Mouse (Mus musculus) ES-Bruce4 (cell line): ENCODE data around the gene Bfsp1. TPM values are rescaled to one million over a fixed set of nuclear protein-coding genes. Genes with fewer than 3 reads are reported as not detected.

Source experiments
- H3K27ac ChIP-seq: 2 replicates; pipeline ENCODE4 v1.5.1; 2012; ENCODE audit warnings: low read length, inconsistent platforms; ENCODE audit not compliant: insufficient read depth
- H3K27me3 ChIP-seq: 2 replicates; pipeline ENCODE4 v1.6.1; 2012; ENCODE audit warnings: mild to moderate bottlenecking, low read length, inconsistent platforms; ENCODE audit not compliant: control insufficient read depth, poor library complexity, insufficient read depth, severe bottlenecking
- H3K36me3 ChIP-seq: 2 replicates; pipeline ENCODE4 v1.6.1; 2012; ENCODE audit warnings: inconsistent platforms, mild to moderate bottlenecking, low read length, moderate library complexity; ENCODE audit not compliant: control insufficient read depth, poor library complexity, insufficient read depth, severe bottlenecking
- H3K4me1 ChIP-seq: one replicate; pipeline ENCODE4 v1.8.1; 2011; ENCODE audit warnings: low read length; ENCODE audit not compliant: control insufficient read depth, insufficient read depth
- H3K4me3 ChIP-seq: 2 replicates; pipeline ENCODE4 v1.5.1; 2011; ENCODE audit warnings: low read depth, mild to moderate bottlenecking, low read length
- H3K9ac ChIP-seq: 2 replicates; pipeline ENCODE4 v1.6.1; 2012; ENCODE audit warnings: low read depth, mild to moderate bottlenecking, inconsistent platforms; ENCODE audit not compliant: poor library complexity, severe bottlenecking
- H3K9me3 ChIP-seq: replicated peaks from 2 replicates; pipeline ENCODE4 v1.6.1; 2012; ENCODE audit warnings: mild to moderate bottlenecking, low read length, inconsistent platforms; ENCODE audit not compliant: control insufficient read depth, poor library complexity, insufficient read depth, severe bottlenecking
- CTCF ChIP-seq: IDR thresholded peaks from one replicate; pipeline ENCODE4 v1.8.1; 2011; ENCODE audit warnings: low read depth, low read length
- EP300 ChIP-seq: IDR thresholded peaks from 2 replicates; pipeline ENCODE4 v1.6.1; 2011; ENCODE audit warnings: low read depth, low read length; ENCODE audit not compliant: insufficient read depth
- POLR2A ChIP-seq: IDR thresholded peaks from one replicate; pipeline ENCODE4 v1.8.1; 2011; ENCODE audit warnings: low read length; ENCODE audit not compliant: insufficient read depth
- polyA plus RNA-seq: library from polyadenylated mRNA; stranded (reverse); fragments of >200 nt; gene quantifications from 2 replicates; pipeline ENCODE4 v1.2.4, GENCODE M21; 2011; ENCODE audit warnings: low read depth; ENCODE audit not compliant: missing spikeins, insufficient read depth, insufficient read length

Gene Bfsp1
- polyA plus RNA-seq, 1 experiment, result 0.58 TPM

DNA sequence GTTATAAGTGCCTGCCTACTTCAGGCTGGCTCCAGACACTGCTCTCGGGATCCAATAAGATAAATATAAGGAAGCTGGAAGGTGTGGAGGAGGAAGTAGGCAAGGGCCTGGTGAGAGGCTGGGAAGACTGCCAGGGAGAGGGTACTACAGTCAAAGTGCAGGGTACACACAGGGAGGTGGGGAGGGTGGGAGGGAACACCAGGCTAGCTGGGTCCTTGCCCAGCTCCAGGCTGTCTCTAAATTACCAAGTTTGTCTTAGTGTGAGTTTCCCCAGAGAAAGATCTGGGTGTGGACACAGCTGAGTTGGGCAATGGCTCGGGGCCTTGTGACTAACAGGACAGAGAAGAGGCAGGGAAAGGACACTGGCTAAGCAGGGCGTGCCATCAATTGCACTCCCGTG lies 16.2 kb downstream of the Bfsp1 start:
- no peak overlapping the region for H3K9ac ChIP-seq
- H3K27me3 ChIP-seq, result no peaks in the 10 kb centered on the region
- H3K36me3 ChIP-seq, result no peaks in the 10 kb centered on the region
- H3K9me3 ChIP-seq, result no peaks in the 10 kb centered on the region
- H3K27ac ChIP-seq, result no peak overlapping the region
- TF ChIP-seq POLR2A (no peak), CTCF (no peak), EP300 (no peak)
- H3K4me3 ChIP-seq, result no peak overlapping the region
- H3K4me1 ChIP-seq, result no peaks in the 10 kb centered on the region

DNA sequence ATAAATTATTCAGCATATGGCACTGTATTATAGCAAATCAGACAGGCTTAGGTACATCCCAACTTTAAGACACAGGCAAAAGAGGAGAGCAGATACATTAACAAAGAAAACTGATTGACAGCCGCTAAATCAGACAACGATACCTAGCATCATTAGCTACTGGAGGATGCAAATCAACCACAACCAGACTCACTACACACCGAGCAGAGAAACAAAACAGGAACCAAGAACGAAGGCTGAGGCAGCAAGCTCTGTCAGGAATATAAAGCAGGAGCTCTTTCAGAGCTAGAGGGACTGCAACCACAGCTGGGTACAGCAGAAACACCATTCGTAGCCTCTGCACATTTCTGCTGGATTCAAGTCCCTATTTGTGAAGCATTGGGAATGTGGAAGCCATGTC lies 18.2 kb downstream of the Bfsp1 start:
- Histone ChIP-seq H3K27ac (no peak overlapping the region), H3K4me1 (no peaks in the 10 kb centered on the region)
- TF ChIP-seq CTCF, result no peak

DNA sequence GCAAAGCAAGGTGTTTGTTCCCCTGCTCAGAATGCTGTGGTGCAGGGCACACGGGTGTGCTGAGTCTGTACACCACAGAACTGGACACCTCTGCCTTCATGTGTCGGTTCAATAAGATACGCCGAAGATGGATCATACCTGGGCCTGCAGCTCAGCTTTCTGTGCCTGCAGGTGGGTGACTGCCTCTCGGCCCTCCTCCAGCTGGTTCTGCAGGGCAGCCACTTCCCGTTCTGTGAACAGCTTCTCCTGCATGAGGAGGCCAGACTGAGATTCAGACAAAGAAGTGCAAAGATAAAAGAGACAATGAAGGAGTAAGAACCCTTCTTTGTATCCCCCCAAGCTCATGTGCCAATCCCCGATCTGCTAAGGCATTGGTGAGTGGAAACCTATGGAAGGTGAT lies 21.4 kb downstream of the Bfsp1 start:
- Histone ChIP-seq H3K9ac (no peak overlapping the region), H3K9me3 (no peaks in the 10 kb centered on the region), H3K27me3 (no peaks in the 10 kb centered on the region), H3K4me1 (no peaks in the 10 kb centered on the region), H3K36me3 (no peaks in the 10 kb centered on the region), H3K27ac (no peak overlapping the region), H3K4me3 (no peak overlapping the region)
- TF ChIP-seq POLR2A, result no peak

More for the DNA sequence above, 18.2 kb downstream of the Bfsp1 start:
- no peak overlapping the region for H3K4me3 ChIP-seq
- H3K9me3 ChIP-seq, result no peaks in the 10 kb centered on the region
- H3K9ac ChIP-seq, result no peak overlapping the region
- no peaks in the 10 kb centered on the region for H3K27me3 ChIP-seq
- H3K36me3 ChIP-seq, result no peaks in the 10 kb centered on the region

DNA sequence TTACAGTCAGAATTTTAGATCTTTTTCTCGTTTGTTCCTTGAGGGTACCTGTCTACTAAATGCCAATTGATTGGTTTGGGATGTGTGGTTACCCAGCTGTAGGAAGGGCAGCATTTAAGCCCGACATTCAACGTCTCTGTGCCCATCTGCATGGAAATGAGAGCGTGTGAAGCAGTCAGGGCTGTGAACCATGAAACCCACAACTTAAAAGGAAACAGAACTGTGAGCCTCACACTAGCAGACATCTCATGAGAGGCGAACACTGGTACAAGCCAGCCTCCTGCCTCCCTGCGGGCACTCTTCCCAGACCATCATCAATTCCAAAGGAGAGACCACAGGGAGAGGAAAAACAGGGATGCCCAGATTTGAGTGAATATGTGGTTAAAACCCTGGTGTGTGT lies 22.1 kb downstream of the Bfsp1 start:
- H3K9ac ChIP-seq, result no peak overlapping the region
- H3K4me1 ChIP-seq, result no peaks in the 10 kb centered on the region
- no peak for TF ChIP-seq POLR2A
- no peak for TF ChIP-seq CTCF
- TF ChIP-seq EP300, result no peak

DNA sequence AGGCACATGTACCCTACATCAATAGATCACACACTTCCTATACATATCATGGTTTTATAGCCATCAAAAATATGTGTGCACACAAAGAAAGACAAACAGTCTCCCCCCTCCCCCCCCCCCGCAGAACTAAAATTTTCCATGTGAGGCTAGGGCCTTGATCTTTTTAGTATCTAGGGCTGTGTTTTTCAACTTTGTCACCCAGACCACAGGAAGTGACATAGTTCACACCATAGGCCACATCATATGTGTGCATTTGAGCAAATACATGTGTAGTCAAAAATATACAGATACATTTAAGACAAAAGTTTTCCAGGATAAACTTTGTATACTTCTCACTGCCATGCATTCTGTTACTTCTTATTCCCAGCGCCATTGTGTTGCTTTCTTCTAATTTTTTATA lies 23.5 kb downstream of the Bfsp1 start:
- no peaks in the 10 kb centered on the region for H3K4me1 ChIP-seq
- TF ChIP-seq EP300 (no peak), CTCF (no peak), POLR2A (no peak)
- no peaks in the 10 kb centered on the region for H3K36me3 ChIP-seq
- H3K9ac ChIP-seq, result no peak overlapping the region
- no peaks in the 10 kb centered on the region for H3K27me3 ChIP-seq
- H3K27ac ChIP-seq, result no peak overlapping the region
- H3K9me3 ChIP-seq, result no peaks in the 10 kb centered on the region
- H3K4me3 ChIP-seq, result no peak overlapping the region

More for the DNA sequence above, 22.1 kb downstream of the Bfsp1 start:
- Histone ChIP-seq H3K27me3 (no peaks in the 10 kb centered on the region), H3K36me3 (no peaks in the 10 kb centered on the region), H3K4me3 (no peak overlapping the region), H3K9me3 (no peaks in the 10 kb centered on the region), H3K27ac (no peak overlapping the region)

DNA sequence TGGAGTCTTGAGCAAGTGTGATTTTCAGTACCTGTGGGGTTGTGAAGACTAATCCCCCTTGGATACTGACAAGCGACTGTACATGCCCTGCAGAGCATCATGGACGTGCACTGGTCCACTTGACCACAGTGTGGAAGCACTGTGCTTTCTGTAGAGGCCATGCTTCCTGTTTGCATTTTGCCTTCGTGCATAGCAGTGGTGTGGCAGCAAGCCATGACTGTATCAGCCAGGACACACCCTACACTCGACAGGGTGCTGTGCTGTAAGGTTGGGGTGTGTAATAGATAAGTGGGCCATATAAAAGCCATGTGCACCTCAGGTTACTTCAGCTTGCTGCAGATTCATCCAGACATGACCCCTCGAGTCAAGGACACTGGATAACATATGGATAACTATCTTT lies 24.3 kb downstream of the Bfsp1 start:
- H3K36me3 ChIP-seq, result no peaks in the 10 kb centered on the region
- TF ChIP-seq POLR2A (no peak), CTCF (peak; percentile 25)
- H3K4me3 ChIP-seq, result no peak overlapping the region
- H3K27me3 ChIP-seq, result no peaks in the 10 kb centered on the region
- no peak overlapping the region for H3K27ac ChIP-seq
- H3K9me3 ChIP-seq, result no peaks in the 10 kb centered on the region
- no peak overlapping the region for H3K9ac ChIP-seq
- no peaks in the 10 kb centered on the region for H3K4me1 ChIP-seq
